Mouse (Mus musculus): ENCODE measurements around the gene Col25a1.

DNA sequence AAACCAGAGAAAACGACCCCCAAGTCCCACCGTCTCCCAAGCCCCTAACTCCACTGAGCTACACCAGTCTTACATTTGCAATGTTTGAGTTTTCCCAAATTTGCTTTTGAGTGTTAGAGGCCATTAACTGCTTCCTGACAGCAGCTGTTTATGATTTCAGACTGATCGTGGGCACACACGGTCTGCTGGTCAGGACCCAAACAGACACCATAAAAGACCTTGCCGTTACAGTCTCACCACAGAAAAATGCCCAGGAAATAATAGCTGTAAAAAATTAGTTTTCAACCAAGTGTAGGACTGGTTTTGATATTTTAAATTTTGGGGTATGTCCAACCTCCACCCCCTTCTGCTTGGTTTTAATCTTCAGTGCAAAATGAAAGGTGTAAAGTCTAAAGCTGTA, 298.8 kb downstream of the Col25a1 start:
- TF ChIP-seq CTCF (IDR thresholded peaks at IDR 0.05; ENCODE audit: extremely low read depth, insufficient read length, insufficient replicate concordance, low read depth, low read length) (no peak), POLR2A (IDR thresholded peaks at IDR 0.05; ENCODE audit: low read depth, low read length) (no peak)
